Mouse (Mus musculus): ENCODE results near the gene Slc9a5. TPM values are rescaled to one million over a fixed set of nuclear protein-coding genes. Genes with fewer than 3 reads are reported as not detected.

The Slc9a5 gene
- total RNA-seq (2021) (under 1 TPM; 0.55 to 0.86 TPM), polyA plus RNA-seq (2012; rRNA removed) (3.3 and 4.1 TPM in 2 replicates)
- long read RNA-seq = 0 reads

- peak; percentile 66 for DNase-seq
These were observed at the start of gene Slc9a5 for GRCm38 (mm10) chr8:105348450-105349095. TSS of gene Slc9a5 (plus strand) at chr8:105348843.

GRCm38 (mm10) chr8:105299962-105300361 lies 48.7 kb upstream of the Slc9a5 start:
- DNase-seq = no peak

- no peak for DNase-seq
These were observed 45.2 kb upstream of the Slc9a5 start for GRCm38 (mm10) chr8:105303396-105303795.

- DNase-seq = no peak
These were observed 44.8 kb upstream of the Slc9a5 start for GRCm38 (mm10) chr8:105303874-105304273.

- DNase-seq = no peak
These were observed 44.1 kb upstream of the Slc9a5 start for GRCm38 (mm10) chr8:105304325-105305210.

GRCm38 (mm10) chr8:105305211-105306145 lies 43.2 kb upstream of the Slc9a5 start, which contains the start of gene Elmo3:
TSS of gene Elmo3 (plus strand) at chr8:105305601.
- DNase-seq = peak; percentile 82

GRCm38 (mm10) chr8:105306146-105306691 lies 42.4 kb upstream of the Slc9a5 start:
- no peak for DNase-seq

GRCm38 (mm10) chr8:105307670-105308069 lies 41.0 kb upstream of the Slc9a5 start:
- no peak for DNase-seq

GRCm38 (mm10) chr8:105308428-105308827 lies 40.2 kb upstream of the Slc9a5 start:
- no peak for DNase-seq

GRCm38 (mm10) chr8:105309142-105309847 lies 39.3 kb upstream of the Slc9a5 start:
- no peak for DNase-seq

GRCm38 (mm10) chr8:105310118-105310517 lies 38.5 kb upstream of the Slc9a5 start:
- DNase-seq = no peak

GRCm38 (mm10) chr8:105311718-105312117 lies 36.9 kb upstream of the Slc9a5 start:
- no peak for DNase-seq

GRCm38 (mm10) chr8:105312891-105313481 lies 35.7 kb upstream of the Slc9a5 start:
- DNase-seq = no peak

GRCm38 (mm10) chr8:105313622-105314402 lies 34.8 kb upstream of the Slc9a5 start:
- DNase-seq = no peak

- no peak for DNase-seq
These were observed 33.4 kb upstream of the Slc9a5 start for GRCm38 (mm10) chr8:105315073-105315769.

- peak; percentile 35 for DNase-seq
These were observed 30.7 kb upstream of the Slc9a5 start for GRCm38 (mm10) chr8:105317941-105318340.

- no peak for DNase-seq
These were observed 29.9 kb upstream of the Slc9a5 start for GRCm38 (mm10) chr8:105318662-105319190.

GRCm38 (mm10) chr8:105323183-105323582 lies 25.5 kb upstream of the Slc9a5 start:
- DNase-seq = no peak

GRCm38 (mm10) chr8:105325641-105326093 lies 23.0 kb upstream of the Slc9a5 start:
- no peak for DNase-seq
